Mouse (Mus musculus) C2C12 (cell line): Measurements from ENCODE around the gene Cfap61. TPM values are rescaled to one million over a fixed set of nuclear protein-coding genes. Genes with fewer than 3 reads are reported as not detected.

Experiments used
- H3K27me3 ChIP-seq: one replicate; pipeline ENCODE4 v1.6.1; 2011; ENCODE audit not compliant: control insufficient read depth, insufficient read depth, insufficient read length
- H3K36me3 ChIP-seq: one replicate; pipeline ENCODE4 v1.6.1; 2011; ENCODE audit not compliant: control insufficient read depth, insufficient read depth
- H3K4me3 ChIP-seq: one replicate; pipeline ENCODE4 v1.5.1; 2011; ENCODE audit warnings: mild to moderate bottlenecking, control low read depth; ENCODE audit not compliant: poor library complexity, insufficient read depth, severe bottlenecking
- H3K79me2 ChIP-seq: one replicate; pipeline ENCODE4 v1.6.1; 2011; ENCODE audit not compliant: control insufficient read depth, insufficient read depth
- H3K79me3 ChIP-seq: one replicate; pipeline ENCODE4 v1.6.1; 2011; ENCODE audit warnings: low read depth, control low read depth
- H3ac ChIP-seq: one replicate; pipeline ENCODE3; 2011; ENCODE audit warnings: low read depth; ENCODE audit not compliant: control insufficient read depth, insufficient read length
- CEBPB ChIP-seq: IDR thresholded peaks from one replicate; pipeline ENCODE4 v1.6.1; 2011; ENCODE audit warnings: low read depth, mild to moderate bottlenecking, control low read depth, moderate library complexity
- CTCF ChIP-seq: IDR thresholded peaks from one replicate; pipeline ENCODE4 v1.5.1; 2011; ENCODE audit not compliant: control insufficient read depth, insufficient read depth, insufficient read length
- FOSL1 ChIP-seq: IDR thresholded peaks from one replicate; pipeline ENCODE4 v1.8.0; 2011; ENCODE audit warnings: mild to moderate bottlenecking, low read length; ENCODE audit not compliant: poor library complexity, insufficient read depth, severe bottlenecking
- MAX ChIP-seq: IDR thresholded peaks from one replicate; pipeline ENCODE4 v1.6.1; 2011; ENCODE audit warnings: mild to moderate bottlenecking, control low read depth
- MYOD1 ChIP-seq: IDR thresholded peaks from one replicate; pipeline ENCODE4 v1.6.1; 2011; ENCODE audit warnings: low read depth; ENCODE audit not compliant: control insufficient read depth, insufficient read length
- MYOG ChIP-seq: IDR thresholded peaks from one replicate; pipeline ENCODE4 v1.6.1; 2011; ENCODE audit not compliant: control insufficient read depth, insufficient read length; ENCODE audit errors: extremely low read depth
- USF1 ChIP-seq: IDR thresholded peaks from one replicate; pipeline ENCODE4 v1.6.1; 2011; ENCODE audit warnings: low read depth, mild to moderate bottlenecking, control low read depth, moderate library complexity
- polyA plus RNA-seq: library from polyadenylated mRNA; unstranded; fragments of >200 nt; fragmentation: generic; extraction: Trizol; gene quantifications from one replicate; pipeline ENCODE4 v1.2.1, GENCODE M21; 2012; ENCODE audit warnings: missing spikeins

Cfap61 gene
- polyA plus RNA-seq, 1 experiment: 0.06 TPM

DNA sequence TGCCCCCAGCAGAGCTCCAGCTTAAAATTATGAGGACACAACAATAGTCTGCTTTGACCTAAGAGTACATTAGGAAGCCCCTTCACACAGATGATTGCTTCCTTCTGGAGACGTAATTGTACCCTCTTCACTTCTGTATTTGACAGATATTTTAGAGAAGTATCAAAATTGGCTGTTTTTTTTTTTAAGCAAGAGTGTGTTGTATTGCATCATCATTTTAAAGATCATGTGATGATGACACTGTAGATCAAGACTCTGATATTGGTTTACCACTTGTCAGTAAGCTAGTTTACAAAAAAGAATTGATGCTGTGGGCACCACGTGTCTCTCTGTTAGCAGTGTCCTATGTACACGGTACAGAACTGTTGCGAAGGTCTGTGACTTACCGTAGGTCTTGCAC lies 18.1 kb downstream of the Cfap61 start:
- H3K79me2 ChIP-seq: no peaks in the 10 kb centered on the region
- no peak overlapping the region for H3ac ChIP-seq
- TF ChIP-seq FOSL1 (no peak), CEBPB (no peak), MYOG (no peak), USF1 (no peak), MAX (no peak), CTCF (no peak), MYOD1 (no peak)

DNA sequence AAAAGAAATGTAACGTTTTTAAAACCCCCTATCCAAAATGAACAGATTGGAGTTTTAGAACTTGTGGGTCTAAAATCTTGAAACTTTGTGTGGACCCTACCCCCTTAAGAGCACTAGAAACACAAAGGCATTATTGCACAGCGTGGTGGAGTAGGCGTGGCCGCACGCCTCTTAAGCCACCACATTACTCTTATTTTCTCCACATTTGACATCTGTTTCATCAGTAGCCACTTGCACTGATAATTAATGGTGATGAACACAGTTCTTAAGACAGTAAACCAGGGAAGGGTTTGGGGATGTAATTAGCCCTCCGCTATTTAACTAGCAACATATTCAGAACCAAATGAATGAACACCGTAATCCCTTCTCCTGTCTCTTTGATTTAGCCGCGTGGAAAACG lies 21.3 kb downstream of the Cfap61 start:
- Histone ChIP-seq H3ac (no peak overlapping the region), H3K79me2 (no peaks in the 10 kb centered on the region), H3K79me3 (no peaks in the 10 kb centered on the region), H3K36me3 (no peaks in the 10 kb centered on the region), H3K27me3 (no peaks in the 10 kb centered on the region), H3K4me3 (no peak overlapping the region)
- TF ChIP-seq CEBPB: no peak
- TF ChIP-seq MYOG: no peak
- no peak for TF ChIP-seq USF1
- no peak for TF ChIP-seq MAX
- TF ChIP-seq CTCF: no peak
- TF ChIP-seq MYOD1: no peak
- no peak for TF ChIP-seq FOSL1

More for the DNA sequence above, 18.1 kb downstream of the Cfap61 start:
- H3K27me3 ChIP-seq: no peaks in the 10 kb centered on the region
- no peaks in the 10 kb centered on the region for H3K36me3 ChIP-seq
- H3K79me3 ChIP-seq: no peaks in the 10 kb centered on the region
- H3K4me3 ChIP-seq: no peak overlapping the region

DNA sequence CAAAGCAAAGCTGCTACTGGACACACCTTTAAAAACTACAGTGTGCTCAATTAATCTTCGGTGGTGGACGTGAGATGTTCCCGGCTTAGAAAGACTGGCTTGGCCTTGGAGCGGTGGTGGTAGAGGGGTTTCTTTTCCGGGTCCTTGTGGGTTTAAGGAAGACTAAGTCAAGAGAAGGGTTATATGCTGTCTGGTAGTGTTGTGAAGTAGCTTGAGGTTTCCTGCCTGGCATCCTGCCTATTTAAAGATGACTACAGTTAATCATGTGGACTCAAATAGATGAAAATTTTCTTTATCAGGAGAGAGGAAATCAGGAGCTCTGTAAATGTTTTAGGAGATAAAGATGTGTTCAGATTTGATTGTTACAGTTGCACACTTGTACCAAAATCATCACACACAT lies 21.7 kb downstream of the Cfap61 start:
- Histone ChIP-seq H3K79me3 (no peaks in the 10 kb centered on the region), H3K79me2 (no peaks in the 10 kb centered on the region), H3K36me3 (no peaks in the 10 kb centered on the region), H3ac (no peak overlapping the region), H3K4me3 (no peak overlapping the region), H3K27me3 (no peaks in the 10 kb centered on the region)
- TF ChIP-seq MYOG: no peak

DNA sequence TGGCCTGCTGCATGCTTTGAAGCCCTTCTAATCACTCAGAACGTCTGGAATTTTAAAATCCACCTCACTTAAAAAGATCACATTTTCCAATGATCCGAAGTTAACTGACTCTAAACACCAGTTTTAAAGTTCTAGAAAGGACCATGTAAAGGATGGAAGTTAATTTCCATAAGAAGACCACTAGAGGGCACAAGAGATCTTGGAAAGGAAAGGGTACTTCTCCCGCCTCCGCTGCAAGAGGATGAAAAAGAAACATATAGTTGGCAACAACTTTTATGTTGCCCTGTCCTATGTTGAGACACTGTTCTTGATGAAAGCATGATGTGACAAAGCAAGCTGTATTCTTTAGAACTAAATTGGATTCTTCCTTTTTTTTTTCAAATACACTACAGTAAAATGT lies 22.9 kb downstream of the Cfap61 start:
- TF ChIP-seq FOSL1 (no peak), CTCF (no peak), CEBPB (no peak), MYOG (no peak), USF1 (no peak), MAX (no peak), MYOD1 (no peak)
- H3K27me3 ChIP-seq: no peaks in the 10 kb centered on the region
- no peaks in the 10 kb centered on the region for H3K79me2 ChIP-seq
- H3ac ChIP-seq: no peak overlapping the region
- H3K4me3 ChIP-seq: no peak overlapping the region
- no peaks in the 10 kb centered on the region for H3K36me3 ChIP-seq
- H3K79me3 ChIP-seq: no peaks in the 10 kb centered on the region

DNA sequence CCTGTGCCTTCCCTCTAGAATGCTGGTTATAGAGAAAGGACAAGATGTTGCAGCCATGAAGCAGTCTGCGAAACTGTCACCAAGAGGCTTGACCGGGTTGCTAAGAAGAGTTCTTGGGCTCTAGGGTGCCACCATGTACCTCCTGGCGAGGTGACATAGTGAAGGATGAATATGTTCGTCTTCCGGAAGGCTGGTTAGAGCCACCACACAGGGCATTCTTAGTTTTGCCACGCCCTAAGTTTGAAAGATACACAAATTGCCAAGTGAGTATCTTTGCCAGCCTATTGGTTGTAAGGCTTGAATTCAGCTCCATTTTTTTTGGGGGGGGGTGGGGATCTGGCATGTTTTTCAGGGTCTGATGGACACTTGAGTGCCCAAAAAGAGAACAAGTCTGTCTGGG lies 23.5 kb downstream of the Cfap61 start:
- TF ChIP-seq MAX (no peak), MYOD1 (no peak), FOSL1 (no peak), USF1 (no peak), CEBPB (no peak), MYOG (no peak), CTCF (no peak)
- Histone ChIP-seq H3K4me3 (no peak overlapping the region), H3ac (no peak overlapping the region), H3K79me2 (no peaks in the 10 kb centered on the region), H3K27me3 (no peaks in the 10 kb centered on the region), H3K79me3 (no peaks in the 10 kb centered on the region), H3K36me3 (no peaks in the 10 kb centered on the region)

DNA sequence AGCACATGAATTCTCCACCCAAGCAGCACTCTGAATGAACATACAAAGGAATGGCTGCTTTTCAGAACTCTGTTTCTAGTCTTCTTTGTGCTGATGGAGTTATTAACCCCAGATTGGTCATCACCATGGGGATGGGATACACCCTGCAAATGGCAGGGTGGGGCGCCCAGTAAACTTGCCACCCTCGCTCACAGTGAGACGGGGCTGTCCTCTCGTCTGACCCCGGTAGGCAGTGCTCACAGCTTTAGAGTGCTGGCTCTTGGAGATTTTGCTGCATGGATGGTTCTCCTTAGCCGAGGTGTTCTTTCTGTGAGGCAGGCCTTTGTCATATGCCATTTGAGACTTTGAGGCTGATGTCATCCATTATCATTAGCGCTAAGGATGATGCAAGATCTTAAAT lies 24.0 kb downstream of the Cfap61 start:
- H3ac ChIP-seq: no peak overlapping the region
- TF ChIP-seq CEBPB: no peak
- TF ChIP-seq MYOG: no peak
- no peak for TF ChIP-seq CTCF
- no peak for TF ChIP-seq MYOD1
- no peak for TF ChIP-seq USF1
- TF ChIP-seq FOSL1: no peak
- TF ChIP-seq MAX: no peak
- no peaks in the 10 kb centered on the region for H3K27me3 ChIP-seq

More for the DNA sequence above, 24.0 kb downstream of the Cfap61 start:
- no peaks in the 10 kb centered on the region for H3K79me2 ChIP-seq
- no peaks in the 10 kb centered on the region for H3K36me3 ChIP-seq
- H3K4me3 ChIP-seq: no peak overlapping the region
- no peaks in the 10 kb centered on the region for H3K79me3 ChIP-seq
